Mouse (Mus musculus): Measurements from ENCODE around the gene Palm. TPM values are rescaled to one million over a fixed set of nuclear protein-coding genes. Genes with fewer than 3 reads are reported as not detected.

Gene Palm
- polyA plus RNA-seq, 1 experiment from 2014 or later: 27.6 TPM

- no peak within 1 kb of the TSS for H3K27ac ChIP-seq (ENCODE audit: low read depth, low read length)
- H3K4me1 ChIP-seq (replicated peaks; ENCODE audit: control insufficient read depth, insufficient read depth, low read length): peaks cover 20% of the 10 kb centered on the region
- H3K9me3 ChIP-seq (ENCODE audit: control insufficient read depth, low read length): peaks cover 2% of the 10 kb centered on the region; the same call in 1 of the 2 replicates
- WGBS: 3% methylated on average over 39 of the region's 39 CpGs
- H3K4me2 ChIP-seq: peak within 1 kb of the TSS; percentile 73
- H3K9ac ChIP-seq (ENCODE audit: low read depth, low read length): peak within 1 kb of the TSS; percentile 55
- peaks cover 41% of the 10 kb centered on the region for H3K27me3 ChIP-seq (replicated peaks; ENCODE audit: control insufficient read depth, insufficient read depth, low read length)
- DNase-seq (ENCODE audit: low spot score) (no peak), ATAC-seq (replicated peaks; ENCODE audit: low FRiP score) (no peak)
- H3K4me3 ChIP-seq (ENCODE audit: low read depth, low read length): peak within 1 kb of the TSS; percentile 51
- H3K36me3 ChIP-seq (ENCODE audit: control insufficient read depth, insufficient read depth, low read length): no peaks in the 10 kb centered on the region
Observed at GRCm38 (mm10) chr10:79777103-79777531, 16.3 kb upstream of the Palm start, which contains the start of gene Fstl3. Fstl3 (plus strand) TSS chr10:79777272.

DNA sequence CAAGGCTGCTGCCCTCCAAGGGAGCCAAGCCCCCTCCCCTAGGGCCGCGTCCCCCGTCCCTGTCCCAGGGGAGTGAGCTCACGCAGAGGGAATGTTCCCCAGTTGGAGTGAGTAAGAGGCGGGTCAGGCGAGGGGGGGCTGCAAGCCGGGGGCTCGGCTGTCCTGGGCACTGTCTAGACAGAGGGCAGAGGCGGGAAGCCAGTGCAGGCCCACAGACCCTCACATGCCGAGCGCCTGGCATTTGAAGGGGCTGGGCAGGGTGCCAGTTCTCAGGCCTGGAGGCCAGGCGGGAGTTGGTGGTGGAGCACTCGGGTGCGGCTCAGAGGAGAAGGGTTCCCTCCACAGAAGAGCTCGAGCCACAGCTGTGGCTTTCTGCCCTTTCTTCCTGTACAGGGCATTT, 15.4 kb upstream of the Palm start:
- peak overlapping the region; percentile 19; the same call in 1 of the 2 replicates for H3K4me3 ChIP-seq (ENCODE audit: low read depth, low read length)
- no peaks in the 10 kb centered on the region for H3K36me3 ChIP-seq (ENCODE audit: control insufficient read depth, insufficient read depth, low read length)
- WGBS: 25% methylated on average over 15 of the region's 15 CpGs
- peaks cover 20% of the 10 kb centered on the region for H3K4me1 ChIP-seq (replicated peaks; ENCODE audit: control insufficient read depth, insufficient read depth, low read length)
- no peak overlapping the region for H3K27ac ChIP-seq (ENCODE audit: low read depth, low read length)
- H3K27me3 ChIP-seq (replicated peaks; ENCODE audit: control insufficient read depth, insufficient read depth, low read length): peaks cover 41% of the 10 kb centered on the region
- ATAC-seq (replicated peaks; ENCODE audit: low FRiP score) (no peak), DNase-seq (ENCODE audit: low spot score) (no peak)
- no peak overlapping the region; the same call in 1 of the 2 replicates for H3K4me2 ChIP-seq
- 0 out of 2 replicates have a peak, but pooled peaks cover 2% of the 10 kb centered on the region for H3K9me3 ChIP-seq (ENCODE audit: control insufficient read depth, low read length)
- no peak overlapping the region; the same call in 1 of the 2 replicates for H3K9ac ChIP-seq (ENCODE audit: low read depth, low read length)

DNA sequence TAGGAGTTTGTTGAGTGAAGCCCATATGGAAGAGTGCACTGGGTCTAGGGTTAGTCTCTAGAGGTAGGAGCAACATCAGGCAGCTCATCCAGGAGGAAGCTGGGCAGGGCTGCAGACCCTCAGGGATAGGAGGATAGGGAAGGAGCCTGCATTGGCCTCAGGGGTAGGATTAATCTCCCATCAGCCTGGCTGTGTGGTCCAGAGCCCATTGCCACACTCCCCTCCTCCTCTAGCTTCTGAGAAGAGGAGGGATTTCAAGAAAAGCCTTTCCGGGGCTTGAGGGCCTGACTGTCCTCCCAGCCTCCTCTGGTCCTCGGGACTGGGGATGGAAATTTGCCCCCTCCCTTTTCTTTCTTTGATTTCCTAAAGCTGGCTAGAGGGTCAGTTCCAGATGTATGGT, 14.2 kb upstream of the Palm start:
- H3K9me3 ChIP-seq (ENCODE audit: control insufficient read depth, low read length): 0 out of 2 replicates have a peak, but pooled peaks cover 2% of the 10 kb centered on the region
- DNase-seq (ENCODE audit: low spot score) (no peak), ATAC-seq (replicated peaks; ENCODE audit: low FRiP score) (no peak)
- no peak overlapping the region for H3K27ac ChIP-seq (ENCODE audit: low read depth, low read length)
- H3K4me3 ChIP-seq (ENCODE audit: low read depth, low read length): no peak overlapping the region
- H3K27me3 ChIP-seq (replicated peaks; ENCODE audit: control insufficient read depth, insufficient read depth, low read length): peaks cover 42% of the 10 kb centered on the region
- no peaks in the 10 kb centered on the region for H3K36me3 ChIP-seq (ENCODE audit: control insufficient read depth, insufficient read depth, low read length)
- peaks cover 20% of the 10 kb centered on the region for H3K4me1 ChIP-seq (replicated peaks; ENCODE audit: control insufficient read depth, insufficient read depth, low read length)
- H3K9ac ChIP-seq (ENCODE audit: low read depth, low read length): no peak overlapping the region
- H3K4me2 ChIP-seq: no peak overlapping the region; the same call in 1 of the 2 replicates
- 32% methylated on average over 2 of the region's 2 CpGs for WGBS

DNA sequence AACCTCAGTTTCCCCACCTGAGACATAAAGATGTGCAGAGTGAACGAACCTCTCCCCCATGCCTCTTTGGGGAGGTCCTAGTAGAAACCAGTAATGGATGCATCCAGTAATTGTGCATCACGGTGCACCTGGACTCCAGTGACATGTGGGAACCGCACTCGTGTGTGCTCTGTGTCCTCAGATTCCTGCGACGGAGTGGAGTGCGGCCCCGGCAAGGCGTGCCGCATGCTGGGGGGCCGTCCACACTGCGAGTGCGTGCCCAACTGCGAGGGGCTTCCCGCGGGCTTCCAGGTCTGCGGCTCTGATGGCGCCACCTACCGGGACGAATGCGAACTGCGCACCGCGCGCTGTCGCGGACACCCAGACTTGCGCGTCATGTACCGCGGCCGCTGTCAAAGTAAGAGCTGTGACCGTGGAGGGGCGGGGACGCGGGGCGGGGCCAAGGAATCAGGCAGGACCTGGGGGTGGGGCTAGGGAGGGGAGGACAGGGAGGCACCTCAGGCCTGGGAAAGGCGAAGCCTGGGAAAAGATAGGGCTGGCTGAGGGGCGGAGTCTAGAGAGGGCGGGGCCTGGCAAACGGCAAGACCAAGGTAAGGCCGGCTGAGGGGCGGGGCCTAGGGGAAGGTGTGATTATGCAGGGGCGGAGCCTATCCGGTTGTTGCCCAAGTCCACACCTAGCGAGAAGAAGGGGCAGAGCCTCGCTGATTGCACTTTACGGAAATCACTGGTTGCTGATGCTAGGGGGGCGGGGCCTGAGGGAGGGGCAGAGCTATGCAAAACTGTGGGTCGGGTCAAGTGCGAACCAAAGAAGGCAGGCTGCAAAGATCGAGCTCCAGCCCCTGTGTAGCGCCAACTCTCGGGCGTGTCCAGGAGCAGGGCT, 13.3 kb upstream of the Palm start:
- Histone ChIP-seq H3K27ac (ENCODE audit: low read depth, low read length) (no peak overlapping the region), H3K9ac (ENCODE audit: low read depth, low read length) (no peak overlapping the region), H3K36me3 (ENCODE audit: control insufficient read depth, insufficient read depth, low read length) (no peaks in the 10 kb centered on the region), H3K27me3 (replicated peaks; ENCODE audit: control insufficient read depth, insufficient read depth, low read length) (peaks cover 49% of the 10 kb centered on the region), H3K4me1 (replicated peaks; ENCODE audit: control insufficient read depth, insufficient read depth, low read length) (peaks cover 20% of the 10 kb centered on the region), H3K4me2 (peak overlapping the region; percentile 85), H3K9me3 (ENCODE audit: control insufficient read depth, low read length) (no peaks in the 10 kb centered on the region), H3K4me3 (ENCODE audit: low read depth, low read length) (peak overlapping the region; percentile 46)
- DNase-seq (ENCODE audit: low spot score) (peak; percentile 98), ATAC-seq (replicated peaks; ENCODE audit: low FRiP score) (peak; percentile 88)
- WGBS: 2% methylated on average over 54 of the region's 55 CpGs

- Histone ChIP-seq H3K9me3 (ENCODE audit: control insufficient read depth, low read length) (no peaks in the 10 kb centered on the region), H3K9ac (ENCODE audit: low read depth, low read length) (no peak overlapping the region), H3K4me1 (replicated peaks; ENCODE audit: control insufficient read depth, insufficient read depth, low read length) (peaks cover 20% of the 10 kb centered on the region), H3K27me3 (replicated peaks; ENCODE audit: control insufficient read depth, insufficient read depth, low read length) (peaks cover 49% of the 10 kb centered on the region), H3K4me3 (ENCODE audit: low read depth, low read length) (peak overlapping the region; percentile 46), H3K36me3 (ENCODE audit: control insufficient read depth, insufficient read depth, low read length) (no peaks in the 10 kb centered on the region), H3K4me2 (peak overlapping the region; percentile 85), H3K27ac (ENCODE audit: low read depth, low read length) (no peak overlapping the region)
- WGBS: 2% methylated on average over 13 of the region's 13 CpGs
- ATAC-seq (replicated peaks; ENCODE audit: low FRiP score) (no peak), DNase-seq (ENCODE audit: low spot score) (no peak)
Observed at GRCm38 (mm10) chr10:79780664-79781015, 12.7 kb upstream of the Palm start.

DNA sequence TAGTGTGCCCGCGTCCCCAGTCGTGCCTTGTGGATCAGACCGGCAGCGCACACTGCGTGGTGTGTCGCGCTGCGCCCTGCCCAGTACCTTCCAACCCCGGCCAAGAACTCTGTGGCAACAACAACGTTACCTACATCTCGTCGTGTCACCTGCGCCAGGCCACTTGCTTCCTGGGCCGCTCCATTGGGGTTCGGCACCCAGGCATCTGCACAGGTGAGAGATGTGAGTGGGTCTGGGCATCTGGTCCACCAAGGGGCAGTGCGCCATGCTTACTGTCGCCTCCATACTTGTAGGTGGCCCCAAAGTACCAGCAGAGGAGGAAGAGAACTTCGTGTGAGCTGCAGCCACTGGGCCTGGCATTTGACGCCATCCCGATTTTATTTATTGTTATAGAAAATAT, 12.2 kb upstream of the Palm start:
- Histone ChIP-seq H3K4me3 (ENCODE audit: low read depth, low read length) (peak overlapping the region; percentile 46), H3K27me3 (replicated peaks; ENCODE audit: control insufficient read depth, insufficient read depth, low read length) (peaks cover 49% of the 10 kb centered on the region), H3K27ac (ENCODE audit: low read depth, low read length) (no peak overlapping the region), H3K36me3 (ENCODE audit: control insufficient read depth, insufficient read depth, low read length) (no peaks in the 10 kb centered on the region), H3K4me2 (peak overlapping the region; percentile 85), H3K4me1 (replicated peaks; ENCODE audit: control insufficient read depth, insufficient read depth, low read length) (peaks cover 20% of the 10 kb centered on the region), H3K9ac (ENCODE audit: low read depth, low read length) (no peak overlapping the region), H3K9me3 (ENCODE audit: control insufficient read depth, low read length) (no peaks in the 10 kb centered on the region)
- ATAC-seq (replicated peaks; ENCODE audit: low FRiP score) (no peak), DNase-seq (ENCODE audit: low spot score) (no peak)
- WGBS: 31% methylated on average over 21 of the region's 21 CpGs

DNA sequence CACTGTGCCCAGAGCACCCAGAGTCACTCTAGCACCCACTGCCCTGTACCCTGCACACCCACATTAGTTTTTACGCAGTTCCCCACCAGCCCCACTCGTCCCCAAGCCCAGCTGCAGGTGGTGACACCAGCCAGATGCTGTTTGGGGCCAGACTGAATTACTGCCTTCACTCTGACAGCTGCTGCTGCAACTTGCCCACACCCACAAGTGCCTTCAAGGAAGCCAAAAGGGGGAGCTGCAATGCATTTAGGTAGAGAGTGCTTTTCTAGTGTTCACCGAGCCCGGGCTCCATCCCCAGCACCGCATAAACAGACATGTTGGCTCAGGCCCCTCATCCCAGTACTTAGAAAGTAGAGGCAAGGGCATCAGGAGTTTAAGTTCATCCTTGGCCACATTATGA, 11.4 kb upstream of the Palm start:
- 0 out of 2 replicates have a peak overlapping the region, but pooled peaks have one; percentile 5 for H3K4me2 ChIP-seq
- no peaks in the 10 kb centered on the region for H3K36me3 ChIP-seq (ENCODE audit: control insufficient read depth, insufficient read depth, low read length)
- peaks cover 41% of the 10 kb centered on the region for H3K27me3 ChIP-seq (replicated peaks; ENCODE audit: control insufficient read depth, insufficient read depth, low read length)
- H3K4me1 ChIP-seq (replicated peaks; ENCODE audit: control insufficient read depth, insufficient read depth, low read length): peaks cover 17% of the 10 kb centered on the region
- no peak overlapping the region for H3K4me3 ChIP-seq (ENCODE audit: low read depth, low read length)
- H3K27ac ChIP-seq (ENCODE audit: low read depth, low read length): no peak overlapping the region
- no peak for DNase-seq (ENCODE audit: low spot score)
- no peaks in the 10 kb centered on the region for H3K9me3 ChIP-seq (ENCODE audit: control insufficient read depth, low read length)
- 67% methylated on average over 5 of the region's 5 CpGs for WGBS
- no peak for ATAC-seq (replicated peaks; ENCODE audit: low FRiP score)
- H3K9ac ChIP-seq (ENCODE audit: low read depth, low read length): no peak overlapping the region

DNA sequence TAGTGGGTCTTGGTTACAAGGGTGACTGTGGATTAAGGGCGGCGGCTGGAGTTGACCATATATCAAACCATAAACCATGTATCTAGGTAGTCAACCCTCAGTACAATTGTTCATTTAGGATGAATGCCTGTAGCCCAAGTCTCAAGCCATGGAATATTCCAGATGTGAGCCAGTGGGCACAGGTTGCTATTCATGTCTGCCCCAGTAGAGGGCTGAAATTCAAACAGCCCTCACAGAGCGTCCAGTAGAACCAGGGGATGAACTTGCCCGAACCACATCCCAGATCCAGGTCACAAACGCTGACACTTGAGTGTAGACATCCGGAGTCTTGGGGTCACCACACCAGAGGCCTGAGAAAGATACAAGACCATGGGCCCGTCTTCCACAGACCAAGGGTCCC, 10.3 kb upstream of the Palm start:
- WGBS: 62% methylated on average over 7 of the region's 7 CpGs

More for the DNA sequence above, 10.3 kb upstream of the Palm start:
- Histone ChIP-seq H3K27ac (ENCODE audit: low read depth, low read length) (no peak overlapping the region), H3K9me3 (ENCODE audit: control insufficient read depth, low read length) (no peaks in the 10 kb centered on the region), H3K4me2 (no peak overlapping the region), H3K36me3 (ENCODE audit: control insufficient read depth, insufficient read depth, low read length) (no peaks in the 10 kb centered on the region), H3K4me3 (ENCODE audit: low read depth, low read length) (no peak overlapping the region), H3K4me1 (replicated peaks; ENCODE audit: control insufficient read depth, insufficient read depth, low read length) (peaks cover 7% of the 10 kb centered on the region), H3K27me3 (replicated peaks; ENCODE audit: control insufficient read depth, insufficient read depth, low read length) (peaks cover 30% of the 10 kb centered on the region), H3K9ac (ENCODE audit: low read depth, low read length) (no peak overlapping the region)
- DNase-seq (ENCODE audit: low spot score) (no peak), ATAC-seq (replicated peaks; ENCODE audit: low FRiP score) (no peak)

Data from liver, embryonic 11.5 days (tissue).